Comparison of ENCODE assay signal across 9 mouse cellular contexts in the genomic region with DNA sequence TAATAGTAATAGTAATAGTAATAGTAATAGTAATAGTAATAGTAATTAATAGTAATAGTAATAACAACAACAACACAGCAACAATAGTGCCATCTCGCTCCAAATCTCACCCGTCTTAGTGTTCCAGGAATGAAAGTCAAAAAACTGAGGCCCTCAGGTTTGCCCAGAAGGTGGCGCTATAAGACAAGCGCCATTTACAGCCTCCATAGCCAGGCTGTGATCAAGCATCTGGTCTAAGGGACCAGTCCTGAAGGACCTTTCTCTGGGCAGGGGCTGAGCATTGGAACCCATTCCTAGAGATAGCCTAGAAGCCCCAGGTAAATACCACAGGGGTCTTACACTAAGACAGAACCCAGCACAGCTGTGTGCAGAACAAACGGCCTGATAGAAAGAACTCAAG. TPM values are rescaled to one million over a fixed set of nuclear protein-coding genes. Genes with fewer than 3 reads are reported as not detected.
DNase-seq lines count a peak whose midpoint lies in the region; ATAC-seq and TF ChIP-seq lines count a peak whose summit lies in the region.
"Had no signal": no experiment of that assay in that cellular context is flagged by ENCODE, and none has a peak within 500 bp of the region (broad histone marks: within the 10 kb centered on the region; RNA-seq: fewer than 3 reads in every experiment).

No protein-coding gene starts in this region.

- H3K27me3 ChIP-seq in limb, embryonic 14.5 days (ENCODE audit: control insufficient read depth, insufficient read depth, low read length), result 0 out of 2 replicates have a peak, but pooled peaks cover 5% of the 10 kb centered on the region
- no peaks in the 10 kb centered on the region for H3K27me3 ChIP-seq in neural tube, embryonic 15.5 days (replicated peaks)

- DNase-seq in B cell, adult 2 months, result peak; percentile 75 to 76
- DNase-seq in Muller cell, postnatal 12 days (ENCODE audit: inconsistent ontology term), result peak; percentile 56
- DNase-seq in cerebellum, postnatal 14 days, result peak; percentile 87 to 88
- peak; percentile 64 to 78 for DNase-seq in frontal cortex, postnatal 36 days (ENCODE audit: low spot score in 2 of 2)
- peak; percentile 49 to 83 for DNase-seq in kidney, adult 8-10 months
- peak; percentile 77 for DNase-seq in limb, embryonic 14.5 days (ENCODE audit: low spot score)
- peak; percentile 48 to 52 for DNase-seq in thymus, postnatal 36 days

- H3K4me3 ChIP-seq in limb, embryonic 14.5 days (replicated peaks; ENCODE audit: low read length), result no peak overlapping the region
- no peak overlapping the region for H3K4me3 ChIP-seq in neural tube, embryonic 15.5 days (replicated peaks)
- H3K4me3 ChIP-seq: heart, embryonic 13.5 days had no signal

- no peak for ATAC-seq in limb, embryonic 14.5 days (ENCODE audit: low FRiP score, low read depth)
- ATAC-seq in neural tube, embryonic 15.5 days (ENCODE audit: low FRiP score), result peak; percentile 48; the same call in 1 of the 2 replicates

- peaks cover 7% of the 10 kb centered on the region for H3K4me1 ChIP-seq in limb, embryonic 14.5 days (ENCODE audit: control insufficient read depth, insufficient read depth, low read length)
- peaks cover 31% of the 10 kb centered on the region for H3K4me1 ChIP-seq in neural tube, embryonic 15.5 days

- H3K9me3 ChIP-seq in limb, embryonic 14.5 days (ENCODE audit: control insufficient read depth, low read length), result no peaks in the 10 kb centered on the region
- no peaks in the 10 kb centered on the region for H3K9me3 ChIP-seq in neural tube, embryonic 15.5 days (replicated peaks)
- H3K9me3 ChIP-seq: heart, embryonic 13.5 days had no signal

- H3K36me3 ChIP-seq in limb, embryonic 14.5 days (ENCODE audit: control insufficient read depth, insufficient read depth, low read length), result no peaks in the 10 kb centered on the region
- H3K36me3 ChIP-seq in neural tube, embryonic 15.5 days, result no peaks in the 10 kb centered on the region
- H3K36me3 ChIP-seq: heart, embryonic 13.5 days had no signal

- no peak overlapping the region for H3K4me2 ChIP-seq in limb, embryonic 14.5 days (replicated peaks; ENCODE audit: low read depth, low read length, severe bottlenecking)
- H3K4me2 ChIP-seq in neural tube, embryonic 15.5 days, result no peak overlapping the region
- H3K4me2 ChIP-seq: heart, embryonic 13.5 days had no signal

- H3K27ac ChIP-seq in limb, embryonic 14.5 days (replicated peaks; ENCODE audit: low read depth, low read length), result no peak overlapping the region
- H3K27ac ChIP-seq in neural tube, embryonic 15.5 days (replicated peaks), result no peak overlapping the region
- H3K27ac ChIP-seq: heart, embryonic 13.5 days had no signal

- no peak for TF ChIP-seq POLR2A in limb, embryonic 14.5 days (IDR thresholded peaks at IDR 0.05; ENCODE audit: borderline replicate concordance, extremely low read depth, insufficient read depth, insufficient read length)

- WGBS in limb, embryonic 14.5 days, result 14% methylated on average over 5 of the region's 5 CpGs
- WGBS in neural tube, embryonic 15.5 days, result 14% methylated on average over 5 of the region's 5 CpGs

- H3K9ac ChIP-seq in limb, embryonic 14.5 days (ENCODE audit: low read depth, low read length, severe bottlenecking), result no peak overlapping the region
- H3K9ac ChIP-seq in neural tube, embryonic 15.5 days (replicated peaks), result no peak overlapping the region
- H3K9ac ChIP-seq: heart, embryonic 13.5 days had no signal

RNA-seq across cellular contexts. Expression of gene Copz2, which starts 17.5 kb away (rescaled TPM):
- polyA plus RNA-seq in limb, embryonic 14.5 days (2012; rRNA removed), result 117 and 141 TPM in 2 replicates
- 201 and 210 TPM in 2 replicates for polyA plus RNA-seq in limb, embryonic 14.5 days (2014; fragmentation: Nextera tagmentation; extraction: Ambion mirVana)
- polyA plus RNA-seq in neural tube, embryonic 15.5 days (2015; fragmentation: Nextera tagmentation; extraction: Ambion mirVana), result 29.2 and 42.0 TPM in 2 replicates

RNA-seq across cellular contexts. Expression of gene Nfe2l1, which starts 37.4 kb away (rescaled TPM):
- polyA plus RNA-seq in limb, embryonic 14.5 days (2012; rRNA removed), result 94.5 and 125 TPM in 2 replicates
- polyA plus RNA-seq in limb, embryonic 14.5 days (2014; fragmentation: Nextera tagmentation; extraction: Ambion mirVana), result 42.0 and 49.6 TPM in 2 replicates
- 71.8 and 78.2 TPM in 2 replicates for polyA plus RNA-seq in neural tube, embryonic 15.5 days (2015; fragmentation: Nextera tagmentation; extraction: Ambion mirVana)

RNA-seq across cellular contexts. Expression of gene Cdk5rap3, which starts 49.1 kb away (rescaled TPM):
- 71.4 and 74.5 TPM in 2 replicates for polyA plus RNA-seq in limb, embryonic 14.5 days (2012; rRNA removed)
- polyA plus RNA-seq in limb, embryonic 14.5 days (2014; fragmentation: Nextera tagmentation; extraction: Ambion mirVana), result 79.6 and 83.6 TPM in 2 replicates
- 82.4 and 85.7 TPM in 2 replicates for polyA plus RNA-seq in neural tube, embryonic 15.5 days (2015; fragmentation: Nextera tagmentation; extraction: Ambion mirVana)
